Mouse (Mus musculus): ENCODE measurements around the gene Cdk7. TPM values are rescaled to one million over a fixed set of nuclear protein-coding genes. Genes with fewer than 3 reads are reported as not detected.

Gene Cdk7
- polyA plus RNA-seq, 1 experiment: 27.1 TPM

DNA sequence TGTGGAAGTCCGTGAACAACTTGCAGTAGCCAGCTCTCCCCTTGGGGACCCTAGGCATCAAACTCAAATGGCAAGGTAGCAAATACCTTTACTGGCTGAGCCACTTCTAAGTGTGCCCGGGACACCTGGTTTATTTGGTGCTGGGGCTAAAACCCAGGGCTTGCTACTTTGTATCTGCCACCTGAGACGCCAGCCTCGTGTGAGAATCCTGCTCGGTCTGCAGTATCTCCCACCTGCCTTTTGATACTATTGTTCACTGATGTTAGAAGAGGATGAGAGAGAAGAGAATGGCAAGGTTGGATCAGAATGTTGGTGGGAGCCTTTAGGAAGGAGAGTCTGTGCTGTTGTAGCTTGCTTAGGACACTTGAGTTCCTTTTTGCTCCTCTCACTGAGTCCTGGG, 72.6 kb downstream of the Cdk7 start:
- TF ChIP-seq POLR2A (IDR thresholded peaks at IDR 0.05; ENCODE audit: borderline replicate concordance, low read depth, low read length) (no peak), CTCF (IDR thresholded peaks at IDR 0.05; ENCODE audit: low read depth, low read length) (no peak)
- Histone ChIP-seq H3K4me3 (ENCODE audit: insufficient read depth, low read length) (no peak overlapping the region), H3K27ac (ENCODE audit: insufficient read depth, low read depth, low read length) (no peak overlapping the region), H3K4me1 (ENCODE audit: control insufficient read depth, insufficient read depth, low read length) (peaks cover 7% of the 10 kb centered on the region)

Other genes starting within 250 kb of the Cdk7 start
- 17.7 and 23.6 TPM in 2 replicates for gene Gtf2h2, start 238.4 kb downstream of the Cdk7 start, polyA plus RNA-seq (2012; ENCODE audit: insufficient read depth, insufficient read length, missing spikeins)
- 0.44 and 0.50 TPM in 2 replicates for gene Ocln, start 178.2 kb downstream of the Cdk7 start, polyA plus RNA-seq (2012; ENCODE audit: insufficient read depth, insufficient read length, missing spikeins)
- gene Marveld2, start 114.0 kb downstream of the Cdk7 start, polyA plus RNA-seq (2012; ENCODE audit: insufficient read depth, insufficient read length, missing spikeins): 0.47 TPM in 1 of 2 replicates, not detected in the other
- 93.3 and 95.3 TPM in 2 replicates for gene Ak6, start 80.0 kb downstream of the Cdk7 start, polyA plus RNA-seq (2012; ENCODE audit: insufficient read depth, insufficient read length, missing spikeins)
- 17.5 and 18.6 TPM in 2 replicates for gene Rad17, start 79.9 kb downstream of the Cdk7 start, polyA plus RNA-seq (2012; ENCODE audit: insufficient read depth, insufficient read length, missing spikeins)
- gene Taf9, start 79.4 kb downstream of the Cdk7 start, polyA plus RNA-seq (2012; ENCODE audit: insufficient read depth, insufficient read length, missing spikeins): 2.1 and 3.5 TPM in 2 replicates
- 7.6 and 9.3 TPM in 2 replicates for gene Ccdc125, start 61.2 kb downstream of the Cdk7 start, polyA plus RNA-seq (2012; ENCODE audit: insufficient read depth, insufficient read length, missing spikeins)
- 68.4 and 89.2 TPM in 2 replicates for gene Mrps36, start 13.7 kb upstream of the Cdk7 start, polyA plus RNA-seq (2012; ENCODE audit: insufficient read depth, insufficient read length, missing spikeins)
- gene Cenph, start 45.0 kb upstream of the Cdk7 start, polyA plus RNA-seq (2012; ENCODE audit: insufficient read depth, insufficient read length, missing spikeins): 13.5 and 14.2 TPM in 2 replicates
- gene Ccnb1, start 55.6 kb upstream of the Cdk7 start, polyA plus RNA-seq (2012; ENCODE audit: insufficient read depth, insufficient read length, missing spikeins): 35.0 and 42.5 TPM in 2 replicates
- gene Slc30a5, start 102.5 kb upstream of the Cdk7 start, polyA plus RNA-seq (2012; ENCODE audit: insufficient read depth, insufficient read length, missing spikeins): 47.3 and 53.8 TPM in 2 replicates

Data from bone marrow macrophage, adult 2 months (primary cell).